Mouse (Mus musculus) intestine, postnatal 0 days (tissue): Measurements from ENCODE around the gene Egr4. TPM values are rescaled to one million over a fixed set of nuclear protein-coding genes. Genes with fewer than 3 reads are reported as not detected.

Experiments
- ATAC-seq: fragments of 200-750 bp; cut with Nextera tagmentation; 2 replicates; pipeline ENCODE4 v1.8.0; 2017; ENCODE audit warnings: mild to moderate bottlenecking, moderate TSS enrichment, moderate library complexity
- H3K27ac ChIP-seq: fragments of 300-500 bp; sonication (generic); 2 replicates; pipeline ENCODE4 v1.5.1; 2014; ENCODE audit warnings: mild to moderate bottlenecking, low read depth, low read length, moderate library complexity
- H3K27me3 ChIP-seq: fragments of 300-500 bp; sonication (generic); replicated peaks from 2 replicates; pipeline ENCODE4 v1.6.1; 2014; ENCODE audit warnings: low read length, mixed read lengths; ENCODE audit not compliant: control insufficient read depth, insufficient read depth
- H3K36me3 ChIP-seq: fragments of 300-500 bp; sonication (generic); 2 replicates; pipeline ENCODE4 v1.6.1; 2014; ENCODE audit warnings: mild to moderate bottlenecking, moderate library complexity; ENCODE audit not compliant: control insufficient read depth, insufficient read depth
- H3K4me1 ChIP-seq: fragments of 300-500 bp; sonication (generic); replicated peaks from 2 replicates; pipeline ENCODE4 v1.6.1; 2014; ENCODE audit warnings: antibody characterized with exemption, low read length, mixed read lengths; ENCODE audit not compliant: control insufficient read depth, insufficient read depth
- H3K4me2 ChIP-seq: fragments of 300-500 bp; sonication (generic); replicated peaks from 2 replicates; pipeline ENCODE4 v1.6.1; 2014; ENCODE audit warnings: low read depth, mild to moderate bottlenecking, moderate library complexity
- H3K4me3 ChIP-seq: fragments of 300-500 bp; sonication (generic); 2 replicates; pipeline ENCODE4 v1.5.1; 2014; ENCODE audit warnings: low read depth, low read length
- H3K9ac ChIP-seq: fragments of 300-500 bp; sonication (generic); 2 replicates; pipeline ENCODE4 v1.6.1; 2014; ENCODE audit warnings: mild to moderate bottlenecking, low read depth, low read length
- H3K9me3 ChIP-seq: fragments of 300-500 bp; sonication (generic); 2 replicates; pipeline ENCODE4 v1.6.1; 2016; ENCODE audit warnings: mixed run types; ENCODE audit not compliant: control insufficient read depth
- CTCF ChIP-seq: sonication (generic); IDR thresholded peaks from 2 replicates; pipeline ENCODE4 v1.5.1; 2016; ENCODE audit warnings: low read depth, mild to moderate bottlenecking, control low read depth, antibody characterized with exemption, moderate library complexity
- WGBS: fragments of 180-500 bp; shearing (Covaris S2); extraction: QIAGEN DNeasy Blood & Tissue Kit; methylation state at CpG from one replicate; pipeline ENCODE4 v1.1.7; 2014; 5-methylcytosine and 5-hydroxymethylcytosine counted together
- polyA plus RNA-seq: library from polyadenylated mRNA; unstranded; fragments of >200 nt; fragmentation: Nextera tagmentation; extraction: Ambion mirVana; gene quantifications from 2 replicates; pipeline ENCODE4 v1.2.1, GENCODE M21; 2015

The Egr4 gene
- polyA plus RNA-seq, 1 experiment from 2014 or later: not detected

- 61% methylated on average over 1 of the region's 1 CpGs for WGBS
- no peak overlapping the region for H3K4me2 ChIP-seq
- no peak for TF ChIP-seq CTCF
- H3K27ac ChIP-seq: no peak overlapping the region
- H3K36me3 ChIP-seq: no peaks in the 10 kb centered on the region
- H3K4me3 ChIP-seq: no peak overlapping the region
- ATAC-seq: no peak
- H3K27me3 ChIP-seq: peaks cover 14% of the 10 kb centered on the region; the same call in 1 of the 2 replicates
- no peak overlapping the region for H3K9ac ChIP-seq
- H3K4me1 ChIP-seq: no peaks in the 10 kb centered on the region
- H3K9me3 ChIP-seq: no peaks in the 10 kb centered on the region
Observed at GRCm38 (mm10) chr6:85500416-85500815, 13.0 kb downstream of the Egr4 start.

- H3K4me3 ChIP-seq: no peak overlapping the region
- H3K36me3 ChIP-seq: no peaks in the 10 kb centered on the region
- no peaks in the 10 kb centered on the region for H3K4me1 ChIP-seq
- H3K27ac ChIP-seq: no peak overlapping the region
- TF ChIP-seq CTCF: no peak
- no peak overlapping the region for H3K9ac ChIP-seq
- no peaks in the 10 kb centered on the region for H3K9me3 ChIP-seq
- no peak overlapping the region for H3K4me2 ChIP-seq
- ATAC-seq: no peak
- peaks cover 12% of the 10 kb centered on the region; the same call in 1 of the 2 replicates for H3K27me3 ChIP-seq
- 59% methylated on average over 9 of the region's 9 CpGs for WGBS
Observed at GRCm38 (mm10) chr6:85498147-85498546, 15.2 kb downstream of the Egr4 start.

DNA sequence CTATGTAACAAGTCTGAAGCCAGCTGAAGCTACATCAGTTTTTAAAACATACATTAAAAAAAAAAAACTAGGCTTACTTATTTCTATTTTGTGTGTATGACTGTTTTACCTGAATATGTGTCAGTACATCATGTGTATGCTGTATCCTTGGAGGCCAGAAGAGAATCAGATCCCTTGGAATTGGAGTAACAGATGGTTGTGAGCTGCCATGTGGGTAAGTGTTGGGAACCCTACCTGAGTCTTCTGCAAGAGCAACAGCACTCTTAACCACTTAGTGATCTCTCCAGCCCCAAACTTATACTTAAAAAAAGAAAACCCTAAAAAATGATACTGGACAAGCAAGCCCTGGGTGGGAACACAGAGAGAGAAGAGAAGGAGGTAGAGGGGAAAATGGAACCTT lies 16.4 kb downstream of the Egr4 start:
- Histone ChIP-seq H3K36me3 (no peaks in the 10 kb centered on the region), H3K9ac (no peak overlapping the region), H3K27ac (no peak overlapping the region), H3K27me3 (peaks cover 1% of the 10 kb centered on the region; the same call in 1 of the 2 replicates), H3K4me2 (no peak overlapping the region), H3K9me3 (no peaks in the 10 kb centered on the region), H3K4me3 (no peak overlapping the region), H3K4me1 (no peaks in the 10 kb centered on the region)
- ATAC-seq: no peak
- no peak for TF ChIP-seq CTCF

- Histone ChIP-seq H3K36me3 (no peaks in the 10 kb centered on the region), H3K27me3 (no peaks in the 10 kb centered on the region), H3K4me1 (no peaks in the 10 kb centered on the region), H3K27ac (no peak overlapping the region), H3K4me3 (no peak overlapping the region), H3K4me2 (no peak overlapping the region), H3K9me3 (no peaks in the 10 kb centered on the region), H3K9ac (no peak overlapping the region)
- ATAC-seq: no peak
- no peak for TF ChIP-seq CTCF
- whole genome bisulfite sequencing: 86% methylated on average over 3 of the region's 3 CpGs
Observed at GRCm38 (mm10) chr6:85491606-85492005, 21.8 kb downstream of the Egr4 start.

- no peak for ATAC-seq
- Histone ChIP-seq H3K27me3 (peaks cover 10% of the 10 kb centered on the region; the same call in 1 of the 2 replicates), H3K4me3 (no peak overlapping the region), H3K4me1 (no peaks in the 10 kb centered on the region), H3K9me3 (no peaks in the 10 kb centered on the region), H3K4me2 (no peak overlapping the region), H3K36me3 (no peaks in the 10 kb centered on the region), H3K9ac (no peak overlapping the region), H3K27ac (no peak overlapping the region)
- no peak for TF ChIP-seq CTCF
- WGBS: 92% methylated on average over 4 of the region's 4 CpGs
Observed at GRCm38 (mm10) chr6:85490252-85490651, 23.1 kb downstream of the Egr4 start.

DNA sequence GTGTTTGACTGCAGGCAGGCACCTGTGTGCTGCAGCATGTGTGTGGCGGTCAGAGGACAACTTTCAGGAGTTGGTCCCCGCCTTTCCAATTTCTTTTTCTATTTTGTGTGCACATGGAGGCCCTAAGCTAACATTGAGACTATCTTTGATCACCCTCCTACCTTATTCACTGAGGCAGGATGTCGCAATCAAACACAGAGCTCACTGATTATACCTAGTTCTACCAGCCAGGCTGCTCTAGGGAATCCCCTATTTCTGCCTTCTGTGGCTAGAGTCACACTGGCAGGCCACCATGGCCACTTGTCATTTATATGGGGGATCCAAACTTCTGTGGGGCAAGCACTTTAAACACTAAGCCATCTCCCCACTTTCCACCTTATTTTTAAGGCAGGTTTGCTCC lies 23.7 kb downstream of the Egr4 start:
- no peak overlapping the region for H3K9ac ChIP-seq
- no peak overlapping the region for H3K27ac ChIP-seq
- no peak overlapping the region for H3K4me2 ChIP-seq
- TF ChIP-seq CTCF: no peak
- no peaks in the 10 kb centered on the region for H3K4me1 ChIP-seq
- H3K36me3 ChIP-seq: no peaks in the 10 kb centered on the region
- no peak overlapping the region for H3K4me3 ChIP-seq
- H3K27me3 ChIP-seq: peaks cover 16% of the 10 kb centered on the region
- WGBS: 36% methylated on average over 3 of the region's 3 CpGs
- ATAC-seq: no peak
- no peaks in the 10 kb centered on the region for H3K9me3 ChIP-seq

DNA sequence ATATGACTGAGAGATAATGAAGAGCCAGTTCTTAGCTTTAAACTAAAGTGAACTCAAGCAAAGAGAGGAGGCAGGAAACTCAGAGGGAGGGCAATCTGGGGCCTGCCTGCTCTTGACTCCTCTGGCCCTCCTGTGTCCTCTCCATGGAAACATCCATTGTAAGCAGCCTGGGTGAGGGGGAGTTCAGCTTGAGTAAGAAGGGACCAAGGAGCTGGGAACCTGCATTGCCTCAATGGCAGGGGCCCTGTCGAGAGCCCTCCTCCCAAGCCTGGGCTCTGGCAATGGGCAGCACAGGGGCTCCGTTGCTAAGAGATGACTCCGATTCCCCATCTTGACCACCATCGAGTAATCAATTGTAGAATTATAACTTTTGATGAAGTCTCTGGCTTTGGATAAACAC lies 24.9 kb downstream of the Egr4 start:
- Histone ChIP-seq H3K27ac (no peak overlapping the region), H3K9me3 (no peaks in the 10 kb centered on the region), H3K9ac (no peak overlapping the region), H3K27me3 (peaks cover 28% of the 10 kb centered on the region), H3K4me1 (no peaks in the 10 kb centered on the region), H3K36me3 (no peaks in the 10 kb centered on the region), H3K4me3 (no peak overlapping the region), H3K4me2 (no peak overlapping the region)
- no peak for ATAC-seq
- TF ChIP-seq CTCF: no peak
- 81% methylated on average over 4 of the region's 4 CpGs for WGBS
